Mouse (Mus musculus) embryonic stem cell, embryonic (primary cell): ENCODE measurements around the gene Dnajb2.

Experiments
- CTCF ChIA-PET, 4 experiments: fragments of 300-600 bp in 2 of 4; fragments of 350-600 bp in 2 of 4; sonication (Branson Sonifier 250); formaldehyde crosslinking; loops; one replicate each; lab custom pipeline; 2022; ENCODE audit warnings: inconsistent platforms in 2 of 4; lab: Charles Lee
- POLR2A ChIA-PET, 4 experiments: fragments of 300-600 bp in 2 of 4; fragments of 350-600 bp in 2 of 4; sonication (Branson Sonifier 250); formaldehyde crosslinking; loops; one replicate each; lab custom pipeline; 2022; ENCODE audit warnings: antibody characterized with exemption in 4 of 4, inconsistent platforms in 1 of 4; lab: Charles Lee

Gene Dnajb2

GRCm38 (mm10) chr1:75229158-75229557 lies 7.0 kb upstream of the Dnajb2 start:
- POLR2A ChIA-PET, result interaction anchor here in 3 of 4 experiments (0.6 to 5.2 kb wide), 5 partner anchors 10 to 456 kb away, joined by 3 to 83 read pairs (median 6); partner anchors contain the start of genes Glb1l (in 1 of the 3), Stk16 (in 1 of the 3) and Tuba4a (in 1 of the 3)
- CTCF ChIA-PET, result interaction anchor here in 1 of 4 experiments (0.6 kb wide), 1 partner anchor 426 kb away, joined by 3 read pairs; no protein-coding TSS in a partner anchor

GRCm38 (mm10) chr1:75230335-75230994 lies 5.7 kb upstream of the Dnajb2 start:
- ChIA-PET CTCF (interaction anchor here in 2 of 4 experiments (0.6 to 1.4 kb wide), 2 partner anchors 21 to 24 kb away, joined by 5 to 6 read pairs; no protein-coding TSS in a partner anchor), POLR2A (interaction anchor here in 2 of 4 experiments (1.1 to 2.4 kb wide), 10 partner anchors 9 to 87 kb away, joined by 3 to 8 read pairs (median 4); partner anchors contain the start of genes Dnpep (in 2 of the 2), Glb1l (in 1 of the 2), Stk16 (in 1 of the 2) and Tuba4a (in 1 of the 2))

DNA sequence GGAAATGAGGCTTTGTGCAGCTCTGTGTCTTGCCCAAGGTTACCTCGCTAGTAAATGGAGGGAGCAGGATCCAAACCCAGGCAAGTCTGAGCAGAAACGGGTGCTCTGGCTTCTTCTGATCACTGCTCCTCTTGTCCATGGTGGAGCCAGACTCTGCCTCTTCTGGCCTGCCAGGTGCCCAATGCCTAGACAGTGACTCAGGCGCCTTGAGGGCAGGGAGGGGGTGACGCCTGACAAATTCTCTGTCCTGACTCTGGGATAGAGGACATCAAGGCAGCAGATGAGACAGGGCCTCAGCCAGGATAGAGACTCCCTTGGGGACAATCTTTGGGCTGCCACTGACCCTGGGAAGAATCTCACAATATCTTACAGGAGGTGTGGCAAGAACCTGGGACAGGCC lies 5.0 kb upstream of the Dnajb2 start:
- ChIA-PET CTCF (interaction anchor here in 2 of 4 experiments (1.2 to 1.8 kb wide), 4 partner anchors 12 to 23 kb away, joined by 3 to 11 read pairs (median 6); no protein-coding TSS in a partner anchor), POLR2A (interaction anchor here in 3 of 4 experiments (0.8 to 2.4 kb wide), 15 partner anchors 9 to 86 kb away, joined by 3 to 11 read pairs (median 4); partner anchors contain the start of genes Dnpep (in 2 of the 3), Tuba4a (in 2 of the 3), Zfand2b (in 2 of the 3) and Glb1l (in 1 of the 3))

DNA sequence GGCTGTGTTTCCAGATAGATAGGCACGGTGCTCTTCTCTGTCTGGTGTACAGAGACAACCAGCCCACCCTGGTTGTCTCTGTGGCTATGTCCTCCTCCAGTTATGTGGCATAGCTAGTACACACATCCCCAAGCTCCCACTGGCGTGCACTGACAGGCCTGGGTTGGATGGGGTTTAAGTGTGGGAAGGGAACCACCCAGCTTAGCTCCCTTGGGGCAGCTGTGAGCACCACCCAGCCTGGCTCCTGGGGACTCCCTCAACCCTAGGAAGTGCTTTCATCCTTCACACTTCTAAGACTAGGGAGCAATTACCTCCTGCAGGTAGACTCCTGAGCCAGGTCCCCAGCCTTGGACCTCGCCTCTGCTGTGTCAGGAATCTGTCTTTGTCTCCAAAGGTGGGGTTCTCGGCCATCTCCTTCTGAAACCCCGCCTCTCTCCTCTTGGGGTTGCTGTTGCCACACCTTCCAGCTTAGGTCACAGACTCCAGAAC lies 4.5 kb upstream of the Dnajb2 start, which contains the start of gene A630095N17Rik:
Gene A630095N17Rik (minus strand): TSS at position 439 of the 489 bp plus-strand sequence.
- POLR2A ChIA-PET, result interaction anchor here in 3 of 4 experiments (0.7 to 2.4 kb wide), 22 partner anchors 9 to 86 kb away, joined by 3 to 11 read pairs (median 4); partner anchors contain the start of genes Dnpep (in 2 of the 3), Tuba4a (in 2 of the 3), Zfand2b (in 2 of the 3) and Ankzf1 (in 1 of the 3)
- CTCF ChIA-PET, result interaction anchor here in 3 of 4 experiments (0.6 to 1.8 kb wide), 9 partner anchors 11 to 24 kb away, joined by 3 to 11 read pairs (median 5); no protein-coding TSS in a partner anchor

DNA sequence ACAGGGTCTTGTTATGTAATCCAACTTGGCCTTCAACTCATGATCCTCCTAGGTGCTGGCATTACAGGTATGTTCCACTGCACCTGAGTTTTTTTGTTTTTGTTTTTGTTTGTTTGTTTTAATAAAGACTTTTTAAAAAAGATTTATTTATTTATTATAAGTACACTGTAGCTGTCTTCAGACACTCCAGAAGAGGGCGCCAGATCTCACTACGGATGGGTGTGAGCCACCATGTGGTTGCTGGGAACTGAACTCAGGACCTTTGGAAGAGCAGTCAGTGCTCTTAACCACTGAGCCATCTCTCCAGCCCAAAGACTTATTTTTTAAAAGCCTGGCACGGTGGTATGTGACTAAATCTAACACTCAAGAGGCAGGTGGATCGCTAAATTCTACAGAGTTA lies 3.7 kb upstream of the Dnajb2 start:
- CTCF ChIA-PET, result interaction anchor here in 2 of 4 experiments (0.6 to 1.8 kb wide), 8 partner anchors 11 to 23 kb away, joined by 3 to 11 read pairs (median 4); no protein-coding TSS in a partner anchor
- POLR2A ChIA-PET, result interaction anchor here in 3 of 4 experiments (0.9 to 2.4 kb wide), 10 partner anchors 10 to 85 kb away, joined by 3 to 11 read pairs (median 5); partner anchors contain the start of genes Tuba4a (in 2 of the 3), Ankzf1 (in 1 of the 3), Atg9a (in 1 of the 3) and Dnpep (in 1 of the 3)

- POLR2A ChIA-PET, result interaction anchor here (0.5 to 4.7 kb wide), 23 partner anchors 10 to 208 kb away, joined by 3 to 109 read pairs (median 4); partner anchors contain the start of genes Tuba4a (in 3 of the 4), Glb1l (in 2 of the 4), Stk16 (in 2 of the 4) and Zfand2b (in 2 of the 4)
- CTCF ChIA-PET, result interaction anchor here (0.5 to 3.7 kb wide), 23 partner anchors 9 to 1103 kb away, joined by 3 to 20 read pairs (median 4); partner anchors contain the start of genes Tuba4a (in 2 of the 4), Dnpep (in 1 of the 4) and Zfand2b (in 1 of the 4)
These were observed 1.6 kb upstream of the Dnajb2 start for GRCm38 (mm10) chr1:75234606-75235005.

GRCm38 (mm10) chr1:75239591-75239990 lies 3.4 kb downstream of the Dnajb2 start:
- ChIA-PET CTCF (interaction anchor here in 3 of 4 experiments (0.9 to 3.9 kb wide), 6 partner anchors 12 to 15 kb away, joined by 4 to 21 read pairs (median 4); no protein-coding TSS in a partner anchor), POLR2A (interaction anchor here in 3 of 4 experiments (0.7 to 5.3 kb wide), 15 partner anchors 10 to 77 kb away, joined by 3 to 40 read pairs (median 5); partner anchors contain the start of genes Tuba4a (in 2 of the 3) and Abcb6 (in 1 of the 3))

DNA sequence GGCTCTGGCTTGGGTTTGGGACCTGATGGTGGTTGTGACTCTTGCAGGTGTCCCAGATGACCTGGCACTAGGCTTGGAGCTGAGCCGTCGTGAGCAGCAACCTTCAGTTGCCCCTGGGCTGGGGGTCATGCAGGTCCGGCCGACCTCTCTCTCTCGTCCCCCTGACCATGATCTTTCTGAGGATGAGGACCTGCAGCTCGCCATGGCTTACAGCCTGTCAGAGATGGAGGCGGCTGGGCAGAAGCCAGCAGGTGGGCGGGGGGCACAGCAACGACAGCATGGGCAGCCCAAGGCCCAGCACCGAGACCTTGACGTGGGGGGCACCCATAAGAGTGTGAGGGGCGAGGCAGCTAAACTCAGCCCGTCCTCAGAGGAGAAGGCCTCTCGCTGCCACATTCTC lies 7.2 kb downstream of the Dnajb2 start:
- ChIA-PET POLR2A (interaction anchor here in 3 of 4 experiments (0.6 to 5.3 kb wide), 14 partner anchors 8 to 999 kb away, joined by 3 to 75 read pairs (median 13); partner anchors contain the start of genes Dnajb2 (in 2 of the 3), Tuba4a (in 2 of the 3), Abcb6 (in 1 of the 3) and Ankzf1 (in 1 of the 3)), CTCF (interaction anchor here in 2 of 4 experiments (0.6 to 3.0 kb wide), 7 partner anchors 8 to 119 kb away, joined by 3 to 20 read pairs (median 10); partner anchors contain the start of genes A630095N17Rik (in 1 of the 2) and Dnajb2 (in 1 of the 2))

DNA sequence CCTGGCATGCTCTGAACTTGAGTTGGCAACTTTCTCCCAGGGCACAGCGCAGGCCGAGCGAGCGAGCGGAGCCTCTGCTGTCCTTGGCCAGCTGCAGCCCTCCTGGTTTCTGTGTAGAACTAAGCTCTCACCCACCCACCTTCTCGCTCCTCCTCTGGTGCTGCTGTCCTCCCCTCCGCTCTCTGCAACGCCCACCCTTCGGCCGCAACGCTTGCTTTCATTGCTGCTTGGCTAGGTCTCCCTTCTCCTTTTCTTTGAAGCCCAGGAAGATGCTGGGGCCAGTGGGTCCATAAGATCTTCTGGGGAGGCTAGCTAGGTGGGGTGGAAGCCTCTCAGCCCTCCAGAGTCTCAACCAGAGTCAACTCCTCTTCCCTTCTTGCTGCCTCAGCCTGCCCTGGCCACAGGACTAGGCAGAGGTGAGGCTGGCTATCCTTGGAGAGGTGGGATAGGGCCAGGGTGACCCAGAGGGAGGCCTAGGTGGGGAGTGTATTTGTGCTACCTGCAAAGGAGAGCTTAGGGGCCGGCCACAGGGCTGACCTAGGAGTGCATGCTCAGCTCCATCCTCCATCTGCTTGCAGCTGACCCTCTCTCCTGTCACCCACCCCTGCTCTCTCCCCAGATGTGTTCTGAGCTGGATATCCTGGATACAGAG lies 8.1 kb downstream of the Dnajb2 start:
- POLR2A ChIA-PET, result interaction anchor here in 3 of 4 experiments (0.5 to 4.6 kb wide), 42 partner anchors 8 to 1000 kb away, joined by 3 to 75 read pairs (median 8); partner anchors contain the start of genes Dnajb2 (in 3 of the 3), Abcb6 (in 2 of the 3), Ankzf1 (in 2 of the 3) and Atg9a (in 2 of the 3)
- CTCF ChIA-PET, result interaction anchor here (0.5 to 3.0 kb wide), 22 partner anchors 7 to 498 kb away, joined by 3 to 41 read pairs (median 4); partner anchors contain the start of genes Dnpep (in 2 of the 4), A630095N17Rik (in 1 of the 4), Ankzf1 (in 1 of the 4) and Atg9a (in 1 of the 4)

GRCm38 (mm10) chr1:75244836-75245235 lies 8.6 kb downstream of the Dnajb2 start:
- ChIA-PET POLR2A (interaction anchor here in 3 of 4 experiments (0.5 to 4.6 kb wide), 39 partner anchors 9 to 421 kb away, joined by 3 to 75 read pairs (median 8); partner anchors contain the start of genes Dnajb2 (in 3 of the 3), Abcb6 (in 2 of the 3), Ankzf1 (in 2 of the 3) and Atg9a (in 2 of the 3)), CTCF (interaction anchor here (0.5 to 3.0 kb wide), 23 partner anchors 8 to 497 kb away, joined by 3 to 41 read pairs (median 4); partner anchors contain the start of genes Dnpep (in 2 of the 4), A630095N17Rik (in 1 of the 4), Ankzf1 (in 1 of the 4) and Atg9a (in 1 of the 4))

GRCm38 (mm10) chr1:75247071-75247930 lies 11.1 kb downstream of the Dnajb2 start:
- ChIA-PET CTCF (interaction anchor here in 2 of 4 experiments (0.6 to 1.5 kb wide), 2 partner anchors 70 to 166 kb away, joined by 3 read pairs; no protein-coding TSS in a partner anchor), POLR2A (interaction anchor here in 3 of 4 experiments (0.5 to 5.5 kb wide), 17 partner anchors 11 to 104 kb away, joined by 3 to 75 read pairs (median 9); partner anchors contain the start of genes Abcb6 (in 2 of the 3), Dnajb2 (in 2 of the 3), Dnpep (in 1 of the 3) and Tuba4a (in 1 of the 3))

GRCm38 (mm10) chr1:75248041-75248772 lies 12.0 kb downstream of the Dnajb2 start:
- CTCF ChIA-PET, result interaction anchor here in 2 of 4 experiments (0.5 to 0.8 kb wide), 2 partner anchors 15 to 196 kb away, joined by 3 to 4 read pairs; no protein-coding TSS in a partner anchor

DNA sequence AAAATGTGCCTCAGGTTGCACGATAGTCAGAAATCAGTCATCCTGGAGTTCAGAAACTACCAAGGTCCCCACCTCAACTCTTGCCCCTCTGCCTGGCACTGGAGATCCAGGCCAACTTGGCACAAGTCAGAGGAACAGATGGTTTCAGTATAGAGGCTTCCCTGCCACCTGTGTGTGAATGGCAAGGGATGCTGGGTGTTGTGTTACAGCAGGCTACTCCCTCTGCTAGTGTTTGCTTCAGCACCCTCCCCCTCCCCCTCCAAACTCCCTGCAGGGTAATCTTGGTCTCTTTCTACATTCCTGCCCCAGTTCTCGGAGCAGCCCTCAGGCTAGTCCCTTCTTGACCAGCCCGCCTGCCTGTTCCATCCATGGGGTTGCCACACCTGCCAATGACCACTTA lies 14.3 kb downstream of the Dnajb2 start:
- POLR2A ChIA-PET, result interaction anchor here in 3 of 4 experiments (0.6 to 5.5 kb wide), 13 partner anchors 10 to 229 kb away, joined by 3 to 37 read pairs (median 9); partner anchors contain the start of genes Dnajb2 (in 2 of the 3), Zfand2b (in 2 of the 3), Chpf (in 1 of the 3) and Dnpep (in 1 of the 3)
- CTCF ChIA-PET, result interaction anchor here (0.6 to 4.4 kb wide), 22 partner anchors 11 to 505 kb away, joined by 3 to 35 read pairs (median 4); partner anchors contain the start of genes Ankzf1 (in 1 of the 4), Atg9a (in 1 of the 4), Cnppd1 (in 1 of the 4) and Retreg2 (in 1 of the 4)

More at GRCm38 (mm10) chr1:75248041-75248772, 12.0 kb downstream of the Dnajb2 start:
- POLR2A ChIA-PET, result interaction anchor here in 2 of 4 experiments (1.0 to 5.5 kb wide), 5 partner anchors 12 to 69 kb away, joined by 3 to 37 read pairs (median 3); partner anchors contain the start of genes Dnajb2 (in 1 of the 2) and Dnpep (in 1 of the 2)
